Mouse (Mus musculus) embryonic facial prominence, embryonic 11.5 days (tissue): Measurements from ENCODE around the gene 1700028K03Rik. TPM values are rescaled to one million over a fixed set of nuclear protein-coding genes. Genes with fewer than 3 reads are reported as not detected.

Source experiments
- ATAC-seq: fragments of 200-750 bp; cut with Nextera tagmentation; replicated peaks from 2 replicates; pipeline ENCODE4 v1.8.0; 2017; ENCODE audit warnings: low read depth; ENCODE audit not compliant: insufficient number of reproducible peaks, low FRiP score, low TSS enrichment
- DNase-seq: peaks from one replicate; pipeline ENCODE4 v3.0.0-alpha.2; 2015; ENCODE audit warnings: low spot score
- H3K27ac ChIP-seq: fragments of 300-500 bp; sonication (generic); replicated peaks from 2 replicates; pipeline ENCODE4 v1.5.1; 2014; ENCODE audit warnings: mild to moderate bottlenecking, low read depth, low read length, control low read depth
- H3K27me3 ChIP-seq: fragments of 300-500 bp; sonication (generic); 2 replicates; pipeline ENCODE4 v1.6.1; 2014; ENCODE audit warnings: mild to moderate bottlenecking, low read length, moderate library complexity, mixed read lengths; ENCODE audit not compliant: control insufficient read depth, insufficient read depth
- H3K36me3 ChIP-seq: fragments of 300-500 bp; sonication (generic); replicated peaks from 2 replicates; pipeline ENCODE4 v1.6.1; 2014; ENCODE audit warnings: low read depth, mild to moderate bottlenecking, low read length, moderate library complexity, mixed read lengths; ENCODE audit not compliant: control insufficient read depth, insufficient read depth
- H3K4me1 ChIP-seq: fragments of 300-500 bp; sonication (generic); 2 replicates; pipeline ENCODE4 v1.6.1; 2014; ENCODE audit warnings: low read length, mixed read lengths; ENCODE audit not compliant: control insufficient read depth, insufficient read depth
- H3K4me2 ChIP-seq: fragments of 300-500 bp; sonication (generic); 2 replicates; pipeline ENCODE4 v1.6.1; 2014; ENCODE audit warnings: low read depth, mild to moderate bottlenecking, control low read depth, low read length, moderate library complexity
- H3K4me3 ChIP-seq: fragments of 300-500 bp; sonication (generic); 2 replicates; pipeline ENCODE4 v1.5.1; 2014; ENCODE audit warnings: low read depth, low read length, control low read depth
- H3K9ac ChIP-seq: fragments of 300-500 bp; sonication (generic); replicated peaks from 2 replicates; pipeline ENCODE4 v1.6.1; 2014; ENCODE audit warnings: mild to moderate bottlenecking, control low read depth, low read length
- H3K9me3 ChIP-seq: fragments of 300-500 bp; sonication (generic); replicated peaks from 2 replicates; pipeline ENCODE4 v1.6.1; 2016; ENCODE audit warnings: mild to moderate bottlenecking, low read length, inconsistent platforms, mixed read lengths; ENCODE audit not compliant: control insufficient read depth
- WGBS: fragments of 180-500 bp; shearing (Covaris S2); extraction: QIAGEN DNeasy Blood & Tissue Kit; methylation state at CpG from one replicate; pipeline ENCODE4 v1.1.7; 2014; 5-methylcytosine and 5-hydroxymethylcytosine counted together
- polyA plus RNA-seq: library from polyadenylated mRNA; unstranded; fragments of >200 nt; fragmentation: Nextera tagmentation; extraction: Ambion mirVana; gene quantifications from 2 replicates; pipeline ENCODE4 v1.2.1, GENCODE M21; 2014

1700028K03Rik gene
- polyA plus RNA-seq, 1 experiment from 2014 or later: not detected

- 90% methylated on average over 5 of the region's 5 CpGs for WGBS
These were observed 34.5 kb upstream of the 1700028K03Rik start for GRCm38 (mm10) chr5:107499891-107500535.

DNA sequence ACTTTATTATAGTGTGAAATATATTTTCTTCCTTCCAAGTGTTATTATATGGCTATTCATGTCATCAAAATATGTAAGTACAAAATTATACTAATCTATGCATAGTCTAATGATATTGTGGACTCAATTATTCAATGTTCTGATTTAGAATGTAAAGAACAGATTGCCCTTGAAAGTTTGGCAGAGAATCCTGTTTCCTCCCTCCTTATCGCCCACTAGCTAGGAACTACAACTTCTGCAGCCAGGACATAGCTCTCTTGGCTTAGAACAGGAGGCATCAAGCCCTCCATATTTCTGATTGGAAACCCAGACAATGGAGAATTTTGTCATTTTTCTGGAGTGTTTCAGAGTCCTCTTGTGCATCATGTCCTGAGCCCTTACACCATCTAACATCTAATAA is 33.8 kb upstream of the 1700028K03Rik start:
- no peak overlapping the region for H3K27ac ChIP-seq
- DNase-seq (no peak), ATAC-seq (no peak)
- no peaks in the 10 kb centered on the region for H3K36me3 ChIP-seq
- H3K4me1 ChIP-seq: no peaks in the 10 kb centered on the region
- H3K4me2 ChIP-seq: no peak overlapping the region
- H3K27me3 ChIP-seq: no peaks in the 10 kb centered on the region
- H3K4me3 ChIP-seq: no peak overlapping the region
- no peaks in the 10 kb centered on the region for H3K9me3 ChIP-seq
- 96% methylated on average over 1 of the region's 1 CpGs for WGBS
- no peak overlapping the region for H3K9ac ChIP-seq

More at GRCm38 (mm10) chr5:107499891-107500535, 34.5 kb upstream of the 1700028K03Rik start:
- no peak overlapping the region for H3K9ac ChIP-seq
- H3K36me3 ChIP-seq: no peaks in the 10 kb centered on the region
- H3K4me2 ChIP-seq: no peak overlapping the region
- H3K4me3 ChIP-seq: no peak overlapping the region
- H3K9me3 ChIP-seq: no peaks in the 10 kb centered on the region
- ATAC-seq (no peak), DNase-seq (no peak)
- no peak overlapping the region for H3K27ac ChIP-seq
- H3K4me1 ChIP-seq: no peaks in the 10 kb centered on the region
- no peaks in the 10 kb centered on the region for H3K27me3 ChIP-seq

GRCm38 (mm10) chr5:107507321-107507720 is 27.2 kb upstream of the 1700028K03Rik start, which contains the start of gene Gm42669:
Gene Gm42669, plus strand, starts transcription at chr5:107507621.
- no peak for ATAC-seq
- 74% methylated on average over 4 of the region's 4 CpGs for WGBS

GRCm38 (mm10) chr5:107510503-107510902 is 24.0 kb upstream of the 1700028K03Rik start:
- DNase-seq (no peak), ATAC-seq (no peak)
- H3K27me3 ChIP-seq: no peaks in the 10 kb centered on the region
- no peak overlapping the region for H3K9ac ChIP-seq
- no peak overlapping the region for H3K4me2 ChIP-seq
- no peaks in the 10 kb centered on the region for H3K9me3 ChIP-seq
- no peaks in the 10 kb centered on the region for H3K4me1 ChIP-seq
- H3K36me3 ChIP-seq: no peaks in the 10 kb centered on the region
- 84% methylated on average over 10 of the region's 10 CpGs for WGBS
- H3K27ac ChIP-seq: no peak overlapping the region
- no peak overlapping the region for H3K4me3 ChIP-seq

More at GRCm38 (mm10) chr5:107507321-107507720, 27.2 kb upstream of the 1700028K03Rik start, which contains the start of gene Gm42669:
- DNase-seq: no peak
- H3K9me3 ChIP-seq: no peaks in the 10 kb centered on the region
- no peaks in the 10 kb centered on the region for H3K36me3 ChIP-seq
- no peak within 1 kb of the TSS for H3K4me2 ChIP-seq
- no peaks in the 10 kb centered on the region for H3K4me1 ChIP-seq
- no peak within 1 kb of the TSS for H3K27ac ChIP-seq
- no peak within 1 kb of the TSS for H3K9ac ChIP-seq
- no peaks in the 10 kb centered on the region for H3K27me3 ChIP-seq
- no peak within 1 kb of the TSS for H3K4me3 ChIP-seq

- no peaks in the 10 kb centered on the region for H3K27me3 ChIP-seq
- no peaks in the 10 kb centered on the region for H3K4me1 ChIP-seq
- no peak overlapping the region for H3K9ac ChIP-seq
- H3K27ac ChIP-seq: no peak overlapping the region
- no peaks in the 10 kb centered on the region for H3K9me3 ChIP-seq
- H3K36me3 ChIP-seq: no peaks in the 10 kb centered on the region
- no peak overlapping the region for H3K4me2 ChIP-seq
- no peak overlapping the region for H3K4me3 ChIP-seq
- ATAC-seq (no peak), DNase-seq (no peak)
- WGBS: 72% methylated on average over 2 of the region's 2 CpGs
These were observed 23.2 kb upstream of the 1700028K03Rik start for GRCm38 (mm10) chr5:107511326-107511725.

- H3K9me3 ChIP-seq: no peaks in the 10 kb centered on the region
- peak; percentile 59 for DNase-seq
- H3K27ac ChIP-seq: no peak overlapping the region
- no peak overlapping the region for H3K9ac ChIP-seq
- H3K27me3 ChIP-seq: no peaks in the 10 kb centered on the region
- peak; percentile 6; the same call in 1 of the 2 replicates for ATAC-seq
- H3K4me3 ChIP-seq: no peak overlapping the region
- no peak overlapping the region for H3K4me2 ChIP-seq
- H3K4me1 ChIP-seq: no peaks in the 10 kb centered on the region
- 49% methylated on average over 7 of the region's 7 CpGs for WGBS
- no peaks in the 10 kb centered on the region for H3K36me3 ChIP-seq
These were observed 20.9 kb upstream of the 1700028K03Rik start for GRCm38 (mm10) chr5:107513583-107513982.

GRCm38 (mm10) chr5:107515453-107515852 is 19.1 kb upstream of the 1700028K03Rik start:
- Histone ChIP-seq H3K4me2 (no peak overlapping the region), H3K4me1 (no peaks in the 10 kb centered on the region), H3K4me3 (no peak overlapping the region), H3K27ac (no peak overlapping the region), H3K36me3 (no peaks in the 10 kb centered on the region), H3K9me3 (no peaks in the 10 kb centered on the region), H3K9ac (no peak overlapping the region), H3K27me3 (no peaks in the 10 kb centered on the region)
- DNase-seq (no peak), ATAC-seq (no peak)
- WGBS: 91% methylated on average over 3 of the region's 3 CpGs

DNA sequence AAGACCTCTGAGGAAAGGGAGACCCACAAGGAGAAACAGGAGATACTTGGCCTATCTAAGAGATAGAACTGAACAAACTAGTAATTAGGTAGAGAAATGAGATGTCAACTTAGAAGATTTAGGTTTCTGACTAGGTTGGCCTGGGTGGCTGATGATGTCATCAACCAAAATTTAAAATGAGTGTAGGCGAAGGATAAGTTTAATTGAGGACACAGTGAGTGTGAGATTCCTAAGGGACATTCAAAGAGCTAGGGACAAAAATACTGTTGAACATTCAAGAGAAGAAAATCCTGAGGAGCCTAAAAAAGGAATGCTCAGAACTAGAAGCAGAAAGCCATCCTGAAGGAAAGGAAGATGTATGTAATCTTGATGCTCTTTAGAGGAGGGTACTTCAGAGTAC is 18.4 kb upstream of the 1700028K03Rik start:
- Histone ChIP-seq H3K36me3 (no peaks in the 10 kb centered on the region), H3K9ac (no peak overlapping the region), H3K27ac (no peak overlapping the region), H3K9me3 (no peaks in the 10 kb centered on the region), H3K27me3 (no peaks in the 10 kb centered on the region), H3K4me1 (no peaks in the 10 kb centered on the region), H3K4me3 (no peak overlapping the region), H3K4me2 (no peak overlapping the region)
- ATAC-seq (no peak), DNase-seq (no peak)
- 94% methylated on average over 1 of the region's 1 CpGs for WGBS
